19 mouse cellular contexts compared by ENCODE assay signal in genomic region chr11:89356018-89356417, GRCm38 (mm10). TPM values are rescaled to one million over a fixed set of nuclear protein-coding genes. Genes with fewer than 3 reads are reported as not detected.
A peak's percentile ranks its signal among the peaks of the same experiment; 100 is the strongest.
DNase-seq lines count a peak whose midpoint lies in the region; ATAC-seq lines count a peak whose summit lies in the region.
"Had no signal": no experiment of that assay in that cellular context is flagged by ENCODE, and none has a peak within 500 bp of the region (broad histone marks: within the 10 kb centered on the region; RNA-seq: fewer than 3 reads in every experiment).

No protein-coding gene starts in this region.

- H3K4me2 ChIP-seq in kidney, embryonic 16.5 days (replicated peaks; ENCODE audit: low read depth, low read length): no peak overlapping the region
- H3K4me2 ChIP-seq in midbrain, embryonic 15.5 days: no peak overlapping the region
- H3K4me2 ChIP-seq: forebrain, embryonic 13.5 days; heart, embryonic 12.5 days; hindbrain, embryonic 13.5 days had no signal

- H3K9me3 ChIP-seq in kidney, embryonic 16.5 days (ENCODE audit: low read length): no peaks in the 10 kb centered on the region
- H3K9me3 ChIP-seq in midbrain, embryonic 15.5 days: no peaks in the 10 kb centered on the region
- H3K9me3 ChIP-seq: forebrain, embryonic 13.5 days; heart, embryonic 12.5 days; hindbrain, embryonic 13.5 days had no signal

- no peak overlapping the region for H3K4me3 ChIP-seq in kidney, embryonic 16.5 days (ENCODE audit: low read length)
- H3K4me3 ChIP-seq in midbrain, embryonic 15.5 days: no peak overlapping the region
- H3K4me3 ChIP-seq: forebrain, embryonic 13.5 days; heart, embryonic 12.5 days; hindbrain, embryonic 13.5 days had no signal

- H3K27me3 ChIP-seq in kidney, embryonic 16.5 days (ENCODE audit: insufficient read depth, low read length): no peaks in the 10 kb centered on the region
- no peaks in the 10 kb centered on the region for H3K27me3 ChIP-seq in midbrain, embryonic 15.5 days (replicated peaks)
- H3K27me3 ChIP-seq: forebrain, embryonic 13.5 days; heart, embryonic 12.5 days; hindbrain, embryonic 13.5 days had no signal

- no peaks in the 10 kb centered on the region for H3K4me1 ChIP-seq in kidney, embryonic 16.5 days (ENCODE audit: insufficient read depth, low read length)
- H3K4me1 ChIP-seq in midbrain, embryonic 15.5 days: peaks cover 11% of the 10 kb centered on the region

- intact Hi-C loops in heart, postnatal 36 days (cut with DNase I): no loop called here

- no peaks in the 10 kb centered on the region for H3K36me3 ChIP-seq in kidney, embryonic 16.5 days (ENCODE audit: insufficient read depth, low read length)
- H3K36me3 ChIP-seq in midbrain, embryonic 15.5 days (replicated peaks): no peaks in the 10 kb centered on the region
- H3K36me3 ChIP-seq: heart, embryonic 12.5 days; hindbrain, embryonic 13.5 days had no signal

- no peak for ATAC-seq in kidney, embryonic 16.5 days (ENCODE audit: low FRiP score, low TSS enrichment)
- no peak for ATAC-seq in midbrain, embryonic 15.5 days (replicated peaks)
- ATAC-seq: forebrain, embryonic 13.5 days; hindbrain, postnatal 0 days had no signal

- 49% methylated on average over 5 of the region's 5 CpGs for WGBS in kidney, embryonic 16.5 days
- 34% methylated on average over 5 of the region's 5 CpGs for WGBS in midbrain, embryonic 15.5 days

- H3K27ac ChIP-seq in kidney, embryonic 16.5 days (ENCODE audit: low read length): 0 out of 2 replicates have a peak overlapping the region, but pooled peaks have one; percentile 21
- 0 out of 2 replicates have a peak overlapping the region, but pooled peaks have one; percentile 6 for H3K27ac ChIP-seq in midbrain, embryonic 15.5 days
- H3K27ac ChIP-seq: forebrain, embryonic 13.5 days; hindbrain, embryonic 13.5 days; hindbrain, postnatal 0 days had no signal

- DNase-seq in heart, adult 11 months: peak; percentile 55
- DNase-seq in heart, postnatal 36 days: no peak
- DNase-seq in kidney, adult 11 months: no peak
- peak; percentile 79 for DNase-seq in retina, postnatal 1 day
- no peak for DNase-seq in retina, embryonic 14.5 days (ENCODE audit: low spot score)
- no peak for DNase-seq in urinary bladder, adult 2 months (ENCODE audit: low spot score)
- DNase-seq: adrenal gland, adult 2 months; adrenal gland, postnatal 25 days; cerebellum, adult 2 months; gastrocnemius, postnatal 36 days; heart, adult 18-20 months had no signal

- H3K9ac ChIP-seq in kidney, embryonic 16.5 days (replicated peaks; ENCODE audit: low read length): no peak overlapping the region
- no peak overlapping the region for H3K9ac ChIP-seq in midbrain, embryonic 15.5 days
- H3K9ac ChIP-seq: forebrain, embryonic 13.5 days; heart, embryonic 12.5 days; hindbrain, embryonic 13.5 days had no signal

RNA-seq across cellular contexts. Expression of gene Nog, which starts 53.9 kb away (rescaled TPM):
- under 1 TPM; 0.22 to 0.60 TPM for total RNA-seq in heart, postnatal 36 days (2021)
- 0.80 and 1.0 TPM in 2 replicates for polyA plus RNA-seq in kidney, embryonic 16.5 days (2015; fragmentation: Nextera tagmentation; extraction: Ambion mirVana)
- 3.6 and 3.8 TPM in 2 replicates for polyA plus RNA-seq in midbrain, embryonic 15.5 days (2015; fragmentation: Nextera tagmentation; extraction: Ambion mirVana)
- 1.2 and 1.7 TPM in 2 replicates for polyA plus RNA-seq in urinary bladder, adult 2 months (2012; rRNA removed)
- total RNA-seq: adrenal gland, postnatal 25 days; hematopoietic stem cell, adult 5-6 weeks had no signal
- polyA plus RNA-seq: heart, postnatal 0 days had no signal

Comparison
In these comparisons a context has a peak if more than half of its experiments do, and no peak if none do; other contexts are left out.
1. DNase-seq: peak in heart, adult 11 months (single experiment) and retina, postnatal 1 day (single experiment); none in heart, postnatal 36 days (0 of 2), kidney, adult 11 months (single experiment), retina, embryonic 14.5 days (single experiment) and urinary bladder, adult 2 months (single experiment).